Mouse (Mus musculus) CD4-positive, CD25-positive, alpha-beta regulatory T cell, adult 4 months (primary cell): Measurements from ENCODE around the gene Aqp7. TPM values are rescaled to one million over a fixed set of nuclear protein-coding genes. Genes with fewer than 3 reads are reported as not detected.

ENCODE experiments used
- ATAC-seq: one replicate; pipeline ENCODE4 v1.8.0; 2017
- polyA plus RNA-seq, 2 experiments: library from polyadenylated mRNA; unstranded; fragments of 100-300 nt; shearing (Covaris generic); gene quantifications; one replicate each; pipeline ENCODE4 v1.2.1; 2017

Aqp7 gene
- polyA plus RNA-seq, 2 experiments from 2014 or later: not detected

DNA sequence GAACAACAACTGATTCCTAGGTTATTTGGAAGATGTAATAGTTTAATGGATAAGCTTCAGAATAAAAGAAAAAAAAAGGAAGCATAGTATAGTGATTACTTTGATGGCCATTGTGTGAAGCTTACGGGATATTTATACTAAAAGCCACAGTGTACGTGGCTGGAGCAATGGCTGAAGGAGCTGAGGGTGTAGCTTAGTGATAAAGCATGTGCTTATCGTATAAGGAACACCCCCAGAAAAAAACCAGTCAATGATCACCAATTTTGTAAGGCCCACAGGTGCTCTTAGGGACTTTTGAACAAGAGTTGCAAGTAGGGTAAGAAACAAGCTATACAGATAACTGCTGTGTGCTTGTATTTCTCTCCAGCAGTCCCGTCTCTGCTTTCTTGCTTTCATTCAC lies 50.0 kb downstream of the Aqp7 start:
- no peak for ATAC-seq

DNA sequence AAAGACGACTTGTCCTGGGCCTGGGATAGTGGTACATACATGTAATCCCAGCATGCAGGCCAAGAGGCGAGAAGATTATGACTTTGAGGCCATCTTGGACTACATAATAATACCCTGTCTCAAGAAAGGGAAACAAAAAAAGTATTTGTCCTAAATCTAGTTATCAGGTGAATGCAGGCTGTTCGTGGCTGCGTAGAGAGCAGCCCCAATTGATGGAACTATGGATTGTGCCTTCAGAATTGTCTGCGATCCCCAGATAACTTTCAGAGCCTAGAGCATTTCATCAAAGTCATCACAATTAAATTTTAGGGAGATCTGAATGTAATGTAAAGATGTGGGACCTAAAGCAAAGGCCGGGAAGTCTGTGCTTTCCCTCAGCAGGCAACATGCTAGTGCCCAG lies 51.6 kb downstream of the Aqp7 start:
- ATAC-seq: no peak

DNA sequence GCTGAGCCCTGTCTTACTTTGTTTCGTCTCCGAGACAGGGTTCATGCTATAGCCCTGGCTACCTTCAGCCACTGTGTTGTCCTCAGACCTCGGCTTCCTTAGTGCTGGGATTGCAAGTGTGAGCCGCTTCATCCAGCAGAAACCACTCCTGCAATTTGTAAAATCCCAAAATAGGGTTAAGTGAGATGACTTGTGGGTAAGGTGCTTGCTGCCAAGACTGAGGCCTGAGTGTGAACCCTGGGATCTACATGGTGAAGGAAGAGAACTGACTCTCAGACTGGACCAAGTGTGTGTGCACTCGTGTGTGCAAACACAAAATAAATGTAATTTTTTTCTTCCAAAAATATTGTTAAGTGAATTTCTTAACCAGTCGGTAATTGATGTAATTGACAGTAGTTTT lies 58.3 kb downstream of the Aqp7 start:
- ATAC-seq: no peak

DNA sequence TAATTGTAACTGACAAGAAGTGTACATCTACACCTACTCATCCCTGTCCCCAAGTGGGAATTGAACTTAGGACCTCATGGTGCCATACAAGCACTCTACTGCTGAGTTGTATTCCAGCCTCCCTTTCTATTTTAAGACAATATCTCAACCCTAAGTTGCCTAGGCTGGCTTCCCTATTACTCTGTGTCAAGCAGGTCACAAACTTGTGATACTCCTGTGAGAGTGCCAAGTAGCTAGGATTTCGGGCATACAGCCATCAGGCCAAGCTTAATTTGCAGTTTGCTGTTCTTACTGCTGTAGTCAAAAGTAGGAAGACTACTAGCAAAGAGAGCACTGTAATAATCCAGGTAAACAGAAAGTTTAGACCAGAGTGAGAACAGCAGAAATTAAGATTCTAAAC lies 64.3 kb downstream of the Aqp7 start:
- ATAC-seq: no peak

Other genes starting within 250 kb of the Aqp7 start
- 10 to 100 TPM; 52.5 to 61.3 TPM for gene B4galt1, start 194.1 kb downstream of the Aqp7 start, polyA plus RNA-seq
- gene Spink4, start 128.1 kb downstream of the Aqp7 start, polyA plus RNA-seq: not detected
- 10 to 100 TPM; 10.0 to 15.8 TPM for gene Bag1, start 99.8 kb downstream of the Aqp7 start, polyA plus RNA-seq
- 100 to 1,000 TPM; 106 to 129 TPM for gene Chmp5, start 99.7 kb downstream of the Aqp7 start, polyA plus RNA-seq
- 100 to 1,000 TPM; 123 to 176 TPM for gene Nfx1, start 77.2 kb downstream of the Aqp7 start, polyA plus RNA-seq
- gene Aqp3, start 50.0 kb upstream of the Aqp7 start, polyA plus RNA-seq: 10 to 100 TPM in 1 of 2 experiments, 1 to 10 TPM in 1; 8.3 to 13.9 TPM
- 10 to 100 TPM; 14.6 to 29.2 TPM for gene Nol6, start 76.3 kb upstream of the Aqp7 start, polyA plus RNA-seq
- gene Ube2r2, start 87.6 kb upstream of the Aqp7 start, polyA plus RNA-seq: 10 to 100 TPM; 29.8 to 33.1 TPM
- 10 to 100 TPM; 16.0 to 19.6 TPM for gene Ubap2, start 227.0 kb upstream of the Aqp7 start, polyA plus RNA-seq